Mouse (Mus musculus) T-helper 2 cell (primary cell): ENCODE data around the gene Lrch4.

Source experiments
- in situ Hi-C: fragments of 300-600 bp; cut with MboI, MseI; formaldehyde crosslinking; loops from one replicate; pipeline ENCODE4 v1.15.1; 2025; ENCODE audit warnings: high pct_unique_total_duplicates

The Lrch4 gene

GRCm38 (mm10) chr5:137610548-137611244 lies 18.2 kb upstream of the Lrch4 start:
- in situ Hi-C loops: loop anchor here (25.0 kb wide), 1 partner anchor 1652 kb away; the partner anchor contains the start of gene Get4

DNA sequence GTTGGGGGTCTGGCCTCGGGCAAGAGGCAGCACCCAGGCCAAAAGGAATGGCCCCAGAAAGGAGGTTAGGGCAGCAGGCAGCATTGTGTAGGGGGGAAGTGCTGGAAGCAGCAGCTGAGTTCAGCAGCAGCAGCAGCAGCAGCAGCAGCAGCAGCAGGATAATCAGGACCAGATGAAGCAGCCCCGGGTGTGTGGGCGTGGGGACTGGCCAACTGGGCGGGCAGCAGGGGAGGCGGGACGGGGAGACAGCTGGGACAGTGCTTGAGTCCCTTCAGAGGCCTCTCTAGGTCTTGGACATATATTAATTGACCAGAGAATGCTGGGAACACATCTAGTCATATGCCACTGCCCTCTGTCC lies 17.7 kb upstream of the Lrch4 start:
- in situ Hi-C loops: loop anchor here (25.0 kb wide), 1 partner anchor 1651 kb away; the partner anchor contains the start of gene Get4

- in situ Hi-C loops: loop anchor here (25.0 kb wide), 1 partner anchor 1649 kb away; the partner anchor contains the start of gene Get4
Observed at GRCm38 (mm10) chr5:137613076-137613475, 15.8 kb upstream of the Lrch4 start.

- in situ Hi-C loops: loop anchor here (25.0 kb wide), 1 partner anchor 1649 kb away; the partner anchor contains the start of gene Get4
Observed at GRCm38 (mm10) chr5:137613550-137613949, 15.4 kb upstream of the Lrch4 start, which contains the start of gene Pcolce. Gene Pcolce (minus strand): TSS chr5:137613784.

DNA sequence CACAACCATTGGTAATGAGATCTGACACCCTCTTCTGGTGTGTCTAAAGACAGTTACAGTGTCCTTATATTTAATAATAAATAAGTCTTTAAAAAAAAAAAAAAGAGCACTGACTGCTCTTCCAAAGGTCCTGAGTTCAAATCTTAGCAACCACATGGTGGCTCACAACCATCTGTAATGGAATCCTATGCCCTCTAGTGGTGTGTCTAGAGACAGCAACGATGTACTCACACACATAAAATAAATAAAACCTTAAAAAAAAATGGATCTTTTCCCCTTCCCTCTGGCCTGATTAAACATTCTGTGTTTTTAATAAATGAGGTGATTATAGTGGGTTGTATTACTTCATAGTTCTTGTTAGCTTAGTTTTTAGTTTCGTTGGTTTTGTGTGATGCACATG lies 14.0 kb upstream of the Lrch4 start:
- in situ Hi-C loops: loop anchor here (25.0 kb wide), 1 partner anchor 1647 kb away; the partner anchor contains the start of gene Get4

- in situ Hi-C loops: loop anchor here (25.0 kb wide), 1 partner anchor 1647 kb away; the partner anchor contains the start of gene Get4
Observed at GRCm38 (mm10) chr5:137615347-137615746, 13.6 kb upstream of the Lrch4 start.

DNA sequence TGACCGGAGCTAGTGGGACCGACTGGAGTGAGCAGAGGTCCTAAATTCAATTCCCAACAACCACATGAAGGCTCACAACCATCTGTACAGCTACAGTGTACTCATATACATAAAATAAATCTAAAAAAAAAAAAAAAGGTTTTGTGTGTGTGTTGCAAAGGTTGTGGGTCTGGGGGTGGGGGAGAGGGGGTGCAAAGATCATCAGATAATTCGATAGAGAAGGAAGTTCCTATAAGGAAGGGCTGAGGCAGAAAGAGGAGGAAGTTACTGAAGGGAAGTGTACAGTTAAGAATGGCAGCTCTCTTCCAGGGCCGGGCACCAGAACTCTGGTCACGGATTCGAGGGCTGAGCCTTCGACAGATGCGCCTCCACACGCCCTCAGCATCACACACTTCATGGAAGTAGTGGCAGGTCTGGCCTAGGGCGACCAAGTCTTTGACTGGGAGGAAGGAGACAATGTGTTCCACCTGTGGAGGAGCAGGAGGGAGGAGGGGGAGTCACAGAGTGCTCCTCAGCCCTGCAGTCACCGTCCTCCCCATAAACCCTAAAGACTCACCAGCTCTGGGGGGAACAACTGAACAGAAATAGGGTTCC lies 4.9 kb upstream of the Lrch4 start:
- in situ Hi-C loops: loop anchor here (25.0 kb wide), 1 partner anchor 1638 kb away; the partner anchor contains the start of gene Get4

GRCm38 (mm10) chr5:137627991-137628390 lies 930 bp upstream of the Lrch4 start:
- in situ Hi-C loops: no loop called here

DNA sequence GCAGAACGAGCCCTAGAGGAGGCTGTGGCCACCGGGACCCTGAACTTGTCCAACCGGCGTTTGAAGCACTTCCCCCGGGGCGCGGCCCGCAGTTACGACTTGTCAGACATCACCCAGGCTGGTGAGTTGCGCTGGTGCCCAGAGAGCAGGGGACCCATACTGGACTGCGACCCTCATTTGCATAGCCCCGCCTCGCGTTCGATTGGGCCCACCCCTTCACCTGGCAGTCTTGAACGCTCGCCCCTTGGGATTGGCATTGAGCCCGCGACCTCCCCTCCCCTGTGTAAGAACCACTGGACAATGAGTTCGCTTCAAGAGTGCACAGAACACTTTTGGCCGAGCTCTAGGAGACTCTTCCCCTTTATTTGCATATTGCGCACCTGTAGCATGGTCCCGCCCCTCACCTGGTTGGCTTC lies 393 bp downstream of the Lrch4 start:
- in situ Hi-C loops: no loop called here

DNA sequence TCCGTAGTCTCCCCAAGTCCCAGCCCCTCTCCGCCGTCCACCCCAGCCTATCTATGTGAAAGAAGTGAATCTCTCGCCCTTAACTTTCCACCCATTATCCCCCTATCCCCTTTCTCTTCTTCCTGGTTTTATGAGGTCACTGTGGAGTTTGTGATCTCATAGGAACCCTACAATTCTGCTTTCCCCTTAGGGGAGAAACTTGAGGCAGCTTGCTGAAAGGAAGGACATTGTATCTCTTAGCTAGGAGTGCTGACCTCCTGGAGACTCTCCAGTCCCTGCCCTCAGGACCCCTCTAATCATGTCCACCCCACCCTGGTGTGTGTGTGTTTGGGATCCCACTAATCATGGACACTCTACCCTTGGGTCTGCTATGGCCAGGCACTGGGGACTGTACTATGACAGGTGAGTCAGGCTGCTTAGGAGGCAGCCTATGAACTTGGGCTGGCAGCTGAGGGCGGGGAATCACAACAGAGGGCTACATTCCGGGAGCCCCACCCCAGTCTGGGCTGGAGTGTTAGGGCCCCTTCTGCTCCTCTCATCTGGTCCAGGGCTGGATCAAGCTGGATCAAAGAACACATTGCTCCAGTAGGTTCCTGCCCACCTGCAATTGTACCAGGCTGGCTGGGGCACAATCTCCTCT lies 1.1 kb downstream of the Lrch4 start:
- in situ Hi-C loops: no loop called here

DNA sequence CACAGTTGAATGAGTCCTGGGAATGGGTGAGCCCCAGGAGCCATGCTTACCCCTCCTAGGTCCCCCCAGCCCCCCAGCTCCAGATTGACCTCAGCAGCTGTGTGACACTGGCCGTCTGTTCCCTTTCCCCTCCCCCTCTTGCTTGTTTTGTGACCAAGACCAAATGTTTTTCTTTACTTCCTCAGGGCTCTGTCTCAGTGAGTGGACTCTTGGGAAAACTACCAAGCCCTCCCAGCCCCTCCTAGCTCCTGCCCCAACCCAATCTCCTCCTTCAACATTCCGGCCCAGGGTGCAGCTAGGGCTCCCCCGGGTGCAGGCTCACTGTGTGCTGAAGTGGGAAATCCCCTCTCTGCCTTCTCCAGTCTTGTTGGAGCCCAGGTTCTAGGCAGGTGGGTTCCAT lies 1.7 kb downstream of the Lrch4 start:
- in situ Hi-C loops: no loop called here

DNA sequence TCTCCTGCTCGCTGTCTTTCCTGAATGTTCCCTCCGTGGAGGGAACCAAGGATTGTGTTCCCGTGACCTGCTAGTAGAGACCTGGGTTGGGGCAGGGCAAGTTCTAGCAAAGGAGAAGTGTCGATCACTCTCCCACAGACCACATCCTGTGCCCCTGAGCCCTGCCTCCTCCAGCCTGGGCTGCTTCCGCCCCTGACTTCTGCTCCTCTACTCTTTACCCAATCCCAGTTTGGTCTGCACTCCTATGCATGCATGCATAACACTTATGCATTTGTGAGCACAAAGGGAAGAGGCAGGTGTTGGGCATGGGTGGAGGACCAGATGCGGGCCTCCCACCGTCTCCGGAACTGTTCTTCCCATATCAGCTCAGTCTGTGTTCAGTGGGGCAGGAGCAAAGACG lies 2.2 kb downstream of the Lrch4 start:
- in situ Hi-C loops: no loop called here

DNA sequence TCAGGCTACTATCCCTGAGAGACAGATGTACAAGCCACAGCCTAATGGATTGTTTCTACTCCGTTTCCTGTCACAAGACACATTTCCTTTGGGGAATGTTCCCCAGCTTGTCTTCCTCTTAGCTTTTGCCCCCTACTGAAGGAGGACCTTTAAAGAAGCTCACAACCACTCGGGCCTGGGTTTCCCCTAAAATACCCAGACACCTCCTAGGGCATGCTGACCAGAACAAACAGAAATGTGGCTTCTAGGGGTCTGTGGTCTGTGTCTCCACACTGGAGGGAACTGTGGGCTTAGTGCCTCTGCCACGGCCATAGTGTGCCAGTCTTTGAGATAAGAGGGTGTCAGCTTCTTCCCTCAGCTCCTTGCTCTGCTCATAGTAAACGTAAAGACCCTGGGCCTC lies 2.7 kb downstream of the Lrch4 start:
- in situ Hi-C loops: no loop called here

- in situ Hi-C loops: no loop called here
Observed at GRCm38 (mm10) chr5:137633397-137634084, 4.6 kb downstream of the Lrch4 start.

- in situ Hi-C loops: no loop called here
Observed at GRCm38 (mm10) chr5:137639472-137639871, 10.6 kb downstream of the Lrch4 start.

DNA sequence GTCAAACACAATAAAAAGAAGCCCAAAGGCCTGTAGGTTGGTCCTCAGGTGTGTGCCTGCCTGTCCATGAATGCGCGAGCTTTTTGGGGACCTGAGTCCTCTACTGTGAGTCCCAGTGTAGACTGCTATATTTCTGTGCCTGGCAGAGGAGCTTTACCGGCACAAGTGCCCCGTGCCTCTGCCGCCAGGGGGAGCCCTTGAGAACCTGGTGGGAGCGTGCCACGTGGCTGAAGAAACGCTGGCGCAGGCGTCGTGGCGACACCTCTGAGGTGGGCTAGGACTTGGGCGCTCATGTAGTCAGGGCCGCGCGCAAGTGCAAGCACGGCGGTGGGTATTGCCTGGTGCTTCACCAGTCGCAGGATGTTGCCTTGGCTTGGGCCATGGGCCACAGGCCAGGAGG lies 12.1 kb downstream of the Lrch4 start, which contains the start of gene Sap25:
Sap25 (plus strand) TSS at position 281 of the 400 bp plus-strand sequence.
- in situ Hi-C loops: loop anchor here (5.0 kb wide), 1 partner anchor 39 kb away; the partner anchor contains the start of gene Mospd3

DNA sequence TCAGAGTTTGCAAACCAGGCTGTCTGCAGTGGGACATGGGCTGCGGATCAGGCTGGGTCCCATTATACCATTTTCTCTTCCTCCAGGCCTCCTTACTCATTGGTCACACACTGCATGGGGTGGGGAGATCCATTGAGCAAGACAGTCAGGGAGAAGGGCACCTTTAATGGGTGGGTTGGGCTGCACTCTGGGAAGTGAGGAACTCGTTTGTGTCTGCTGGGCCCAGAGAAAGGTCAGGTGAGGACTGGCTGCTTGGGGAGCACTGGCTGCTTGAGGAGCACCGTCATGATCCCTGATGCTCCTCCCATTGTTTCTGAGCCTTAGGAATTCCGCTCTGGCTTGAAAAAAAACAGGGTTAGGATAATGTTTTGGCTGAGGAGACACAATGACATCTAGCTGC lies 14.0 kb downstream of the Lrch4 start:
- in situ Hi-C loops: loop anchor here (5.0 kb wide), 1 partner anchor 41 kb away; the partner anchor contains the start of gene Mospd3

DNA sequence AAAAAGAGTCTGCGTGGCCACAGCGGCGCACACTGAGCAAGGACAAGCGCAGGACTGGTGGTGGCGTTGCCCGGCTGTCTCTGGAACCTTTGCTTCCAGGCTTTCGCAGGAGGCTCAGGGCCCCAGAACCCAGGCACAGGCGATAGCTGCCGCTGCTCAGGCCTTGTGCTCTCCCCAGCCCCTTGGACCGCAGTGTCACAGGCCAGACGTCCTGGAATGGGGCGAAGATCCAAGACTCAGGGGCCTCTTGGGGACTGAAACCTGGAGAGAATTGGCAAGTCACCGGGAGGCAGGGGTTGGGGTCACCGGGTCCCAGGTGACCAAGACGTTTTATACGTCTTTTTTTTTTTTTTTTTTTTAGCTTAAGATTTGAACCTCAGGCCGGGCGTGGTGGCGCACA lies 15.6 kb downstream of the Lrch4 start:
- in situ Hi-C loops: loop anchor here (5.0 kb wide), 1 partner anchor 42 kb away; the partner anchor contains the start of gene Mospd3

- in situ Hi-C loops: no loop called here
Observed at GRCm38 (mm10) chr5:137645091-137645651, 16.2 kb downstream of the Lrch4 start.

DNA sequence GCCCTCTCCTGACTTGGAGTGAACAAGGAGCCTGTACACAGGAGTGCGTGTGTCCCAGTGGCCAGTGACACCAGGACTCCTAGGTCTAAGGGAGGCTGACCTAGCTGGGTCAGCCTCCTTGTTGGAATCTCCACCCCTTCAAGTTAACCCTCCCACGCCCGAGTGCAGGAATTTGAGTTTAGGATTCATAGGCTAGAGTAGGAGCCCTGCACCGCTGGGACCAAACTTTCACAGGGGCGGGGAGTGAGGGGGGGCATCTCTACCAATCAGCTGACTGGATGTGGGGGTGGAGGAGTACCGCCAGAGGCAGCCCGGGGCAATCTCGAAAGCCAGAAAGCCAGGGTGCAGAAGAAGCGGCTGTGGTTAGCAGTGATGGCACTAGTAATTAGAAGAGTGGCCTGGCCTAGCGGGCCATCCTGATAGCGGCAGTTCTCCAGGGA lies 16.8 kb downstream of the Lrch4 start, which contains the start of gene Irs3:
Irs3 (minus strand) TSS at position 63 of the 440 bp plus-strand sequence.
- in situ Hi-C loops: no loop called here
